Mouse (Mus musculus): ENCODE measurements at regions not wholly inside any gene's neighbourhood (a gene's known extent, or its start where the extent isn't known, plus 50 kb on each side); places are given as distances from the start of the nearest gene placed in this dataset.

DNA sequence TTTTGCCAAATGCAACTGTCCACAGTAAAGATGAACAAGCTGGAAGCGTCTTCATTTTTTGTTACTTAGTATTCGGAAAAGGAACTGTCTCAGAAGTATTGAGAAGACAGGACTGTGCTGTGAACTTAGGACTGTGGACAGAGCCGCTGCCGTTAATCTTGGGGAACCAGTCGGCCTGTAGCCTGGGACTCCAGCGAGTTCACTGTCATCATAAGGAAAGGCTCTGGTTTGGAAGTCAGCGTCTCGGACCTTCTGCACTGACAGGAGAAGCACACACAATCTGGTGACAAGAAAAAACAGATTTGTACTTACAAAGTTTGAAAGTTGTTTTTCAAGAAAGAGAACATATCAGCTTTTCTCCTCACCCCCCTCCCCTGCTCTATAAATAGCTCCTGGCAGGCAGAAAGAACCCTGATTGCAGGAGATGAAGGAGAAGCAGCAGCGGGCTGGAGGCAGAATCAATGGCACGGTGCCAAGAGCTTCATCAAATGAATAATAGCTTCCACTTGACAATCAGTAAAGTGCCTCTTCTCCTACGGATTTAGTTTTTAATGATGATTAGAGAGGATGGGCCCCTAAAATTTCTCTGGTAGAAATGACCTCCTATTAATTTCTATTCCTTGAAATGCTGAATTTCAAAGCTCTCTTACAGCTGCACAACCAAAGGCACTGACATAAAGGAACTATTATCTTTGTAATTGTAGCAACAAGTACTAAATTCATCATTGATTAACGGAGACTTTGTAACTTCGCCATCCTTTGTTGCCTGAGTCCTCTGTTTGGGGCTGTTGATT is 128.7 kb upstream of the Cryz start:
- TF ChIP-seq HCFC1 (IDR thresholded peaks at IDR 0.05; ENCODE audit: borderline replicate concordance, insufficient read depth, low read length), result no peak
- TF ChIP-seq CHD2 (IDR thresholded peaks at IDR 0.05; ENCODE audit: low read depth, low read length), result no peak
- no peak for TF ChIP-seq ZC3H11A (IDR thresholded peaks at IDR 0.05; ENCODE audit: borderline replicate concordance, low read depth, low read length)
- TF ChIP-seq MAFK (IDR thresholded peaks at IDR 0.05; ENCODE audit: insufficient read depth, low read depth, low read length), result no peak
- no peak for TF ChIP-seq ZNF384 (IDR thresholded peaks at IDR 0.05; ENCODE audit: low read depth, low read length)
- H3K4me3 ChIP-seq (ENCODE audit: insufficient read depth in 1 of 2, low read depth in 1 of 2, low read length in 2 of 2, poor library complexity in 1 of 2, severe bottlenecking in 1 of 2), result no peak overlapping the region
- H3K4me1 ChIP-seq (ENCODE audit: control insufficient read depth in 2 of 2, insufficient read depth in 2 of 2, low read length in 2 of 2, poor library complexity in 1 of 2), result no peaks in the 10 kb centered on the region
- H3K9me3 ChIP-seq (ENCODE audit: control insufficient read depth, insufficient read depth, low read depth, low read length), result no peaks in the 10 kb centered on the region
- H3K36me3 ChIP-seq (ENCODE audit: control insufficient read depth, insufficient read depth, low read length, poor library complexity, severe bottlenecking), result no peaks in the 10 kb centered on the region
- in situ Hi-C loops (cut with MboI; ENCODE audit: low sequenced_read_pairs in 2 of 2, unreplicated experiment in 2 of 2), result no loop called here
- no peak overlapping the region for H3K27ac ChIP-seq (ENCODE audit: insufficient read depth, low read depth, low read length, poor library complexity, severe bottlenecking)
- DNase-seq (ENCODE audit: low read depth, low spot score), result no peak
- H3K9ac ChIP-seq (ENCODE audit: insufficient read depth, low read depth, low read length, poor library complexity, severe bottlenecking), result no peak overlapping the region

DNA sequence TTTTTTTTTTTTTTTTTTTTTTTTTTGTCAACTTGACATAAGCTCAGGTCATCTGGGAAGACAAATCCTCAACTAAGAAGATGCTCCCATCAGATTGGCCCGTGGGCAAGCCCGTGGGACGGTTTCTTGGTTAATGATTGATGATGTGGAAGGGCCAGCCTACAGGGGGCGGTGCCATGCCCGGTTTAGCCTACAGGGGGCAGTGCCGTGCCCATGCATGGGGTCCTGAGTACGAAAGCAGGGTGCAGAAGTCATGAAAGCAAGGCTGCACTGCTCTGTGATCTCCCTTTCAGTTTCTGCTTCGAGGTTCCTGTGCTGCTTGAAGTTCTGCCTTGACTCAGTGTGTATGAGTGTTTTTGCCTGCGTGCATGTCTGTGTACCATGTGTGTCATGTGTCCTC is 127.7 kb upstream of the Lhx8 start:
- H3K4me1 ChIP-seq (ENCODE audit: control insufficient read depth in 2 of 2, insufficient read depth in 2 of 2, low read length in 2 of 2, poor library complexity in 1 of 2), result no peaks in the 10 kb centered on the region
- no peak overlapping the region for H3K27ac ChIP-seq (ENCODE audit: insufficient read depth, low read depth, low read length, poor library complexity, severe bottlenecking)
- DNase-seq (ENCODE audit: low read depth, low spot score), result no peak
- H3K4me3 ChIP-seq (ENCODE audit: insufficient read depth in 1 of 2, low read depth in 1 of 2, low read length in 2 of 2, poor library complexity in 1 of 2, severe bottlenecking in 1 of 2), result no peak overlapping the region
- H3K9ac ChIP-seq (ENCODE audit: insufficient read depth, low read depth, low read length, poor library complexity, severe bottlenecking), result no peak overlapping the region
- in situ Hi-C loops (cut with MboI; ENCODE audit: low sequenced_read_pairs in 2 of 2, unreplicated experiment in 2 of 2), result no loop called here
- TF ChIP-seq HCFC1 (IDR thresholded peaks at IDR 0.05; ENCODE audit: borderline replicate concordance, insufficient read depth, low read length) (no peak), CHD2 (IDR thresholded peaks at IDR 0.05; ENCODE audit: low read depth, low read length) (no peak), ZC3H11A (IDR thresholded peaks at IDR 0.05; ENCODE audit: borderline replicate concordance, low read depth, low read length) (no peak), MAFK (IDR thresholded peaks at IDR 0.05; ENCODE audit: insufficient read depth, low read depth, low read length) (no peak)
- H3K36me3 ChIP-seq (ENCODE audit: control insufficient read depth, insufficient read depth, low read length, poor library complexity, severe bottlenecking), result no peaks in the 10 kb centered on the region
- H3K9me3 ChIP-seq (ENCODE audit: control insufficient read depth, insufficient read depth, low read depth, low read length), result no peaks in the 10 kb centered on the region

DNA sequence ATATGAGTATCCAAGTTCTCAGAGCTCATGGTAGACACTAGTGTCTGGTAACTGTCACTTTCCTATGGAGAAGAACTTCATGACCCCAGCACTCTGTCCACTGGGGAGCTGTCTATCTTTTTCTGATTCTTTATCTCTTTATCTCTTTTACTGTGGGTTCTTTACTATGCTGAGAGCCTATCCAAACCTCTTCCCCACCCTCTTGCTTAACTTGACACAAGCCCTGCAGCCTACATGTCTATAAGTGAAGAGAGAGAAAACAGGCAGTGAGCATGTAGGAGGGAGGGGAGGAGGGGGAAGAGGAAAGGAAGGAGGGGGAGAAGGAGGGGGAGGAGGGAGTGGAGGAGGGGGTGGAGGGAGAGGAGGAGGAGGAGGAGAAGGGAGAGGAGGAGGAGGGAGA is 122.6 kb upstream of the Lhx8 start:
- H3K4me1 ChIP-seq (ENCODE audit: control insufficient read depth in 2 of 2, insufficient read depth in 2 of 2, low read length in 2 of 2, poor library complexity in 1 of 2), result no peaks in the 10 kb centered on the region
- H3K27ac ChIP-seq (ENCODE audit: insufficient read depth, low read depth, low read length, poor library complexity, severe bottlenecking), result no peak overlapping the region
- no peak overlapping the region for H3K4me3 ChIP-seq (ENCODE audit: insufficient read depth in 1 of 2, low read depth in 1 of 2, low read length in 2 of 2, poor library complexity in 1 of 2, severe bottlenecking in 1 of 2)
- H3K9me3 ChIP-seq (ENCODE audit: control insufficient read depth, insufficient read depth, low read depth, low read length), result no peaks in the 10 kb centered on the region
- in situ Hi-C loops (cut with MboI; ENCODE audit: low sequenced_read_pairs in 2 of 2, unreplicated experiment in 2 of 2), result no loop called here
- no peak for TF ChIP-seq MAFK (IDR thresholded peaks at IDR 0.05; ENCODE audit: insufficient read depth, low read depth, low read length)
- TF ChIP-seq HCFC1 (IDR thresholded peaks at IDR 0.05; ENCODE audit: borderline replicate concordance, insufficient read depth, low read length), result no peak
- no peak for TF ChIP-seq ZC3H11A (IDR thresholded peaks at IDR 0.05; ENCODE audit: borderline replicate concordance, low read depth, low read length)
- no peak for TF ChIP-seq ZNF384 (IDR thresholded peaks at IDR 0.05; ENCODE audit: low read depth, low read length)
- TF ChIP-seq CHD2 (IDR thresholded peaks at IDR 0.05; ENCODE audit: low read depth, low read length), result no peak
- H3K36me3 ChIP-seq (ENCODE audit: control insufficient read depth, insufficient read depth, low read length, poor library complexity, severe bottlenecking), result no peaks in the 10 kb centered on the region
- no peak overlapping the region for H3K9ac ChIP-seq (ENCODE audit: insufficient read depth, low read depth, low read length, poor library complexity, severe bottlenecking)
- no peak for DNase-seq (ENCODE audit: low read depth, low spot score)

DNA sequence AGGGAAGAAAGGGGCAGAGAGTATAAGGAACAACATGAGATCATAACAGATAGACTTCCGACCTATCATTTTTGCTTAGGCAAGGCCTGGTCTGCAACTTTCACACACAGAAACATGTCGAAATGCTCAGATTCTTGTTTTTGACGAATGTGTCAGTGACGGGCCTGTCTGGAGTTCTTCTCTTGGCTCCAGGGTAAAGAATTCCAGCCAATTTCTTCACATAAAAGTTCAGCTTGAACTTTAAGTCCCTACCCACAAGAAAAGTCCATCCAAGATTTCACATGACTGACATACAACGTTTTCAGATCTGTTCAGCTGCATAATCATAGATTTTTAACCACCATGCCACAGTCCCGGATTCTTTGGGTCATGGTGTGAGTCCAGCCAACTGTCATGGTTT is 122.1 kb upstream of the Lhx8 start:
- H3K27ac ChIP-seq (ENCODE audit: insufficient read depth, low read depth, low read length, poor library complexity, severe bottlenecking), result no peak overlapping the region
- in situ Hi-C loops (cut with MboI; ENCODE audit: low sequenced_read_pairs in 2 of 2, unreplicated experiment in 2 of 2), result no loop called here
- H3K9me3 ChIP-seq (ENCODE audit: control insufficient read depth, insufficient read depth, low read depth, low read length), result no peaks in the 10 kb centered on the region
- no peaks in the 10 kb centered on the region for H3K4me1 ChIP-seq (ENCODE audit: control insufficient read depth in 2 of 2, insufficient read depth in 2 of 2, low read length in 2 of 2, poor library complexity in 1 of 2)
- no peak overlapping the region for H3K4me3 ChIP-seq (ENCODE audit: insufficient read depth in 1 of 2, low read depth in 1 of 2, low read length in 2 of 2, poor library complexity in 1 of 2, severe bottlenecking in 1 of 2)
- H3K36me3 ChIP-seq (ENCODE audit: control insufficient read depth, insufficient read depth, low read length, poor library complexity, severe bottlenecking), result no peaks in the 10 kb centered on the region
- no peak for DNase-seq (ENCODE audit: low read depth, low spot score)
- no peak overlapping the region for H3K9ac ChIP-seq (ENCODE audit: insufficient read depth, low read depth, low read length, poor library complexity, severe bottlenecking)
- TF ChIP-seq HCFC1 (IDR thresholded peaks at IDR 0.05; ENCODE audit: borderline replicate concordance, insufficient read depth, low read length) (no peak), ZNF384 (IDR thresholded peaks at IDR 0.05; ENCODE audit: low read depth, low read length) (no peak), MAFK (IDR thresholded peaks at IDR 0.05; ENCODE audit: insufficient read depth, low read depth, low read length) (no peak), ZC3H11A (IDR thresholded peaks at IDR 0.05; ENCODE audit: borderline replicate concordance, low read depth, low read length) (no peak)

All from ES-E14 (cell line).